In genomic region chr10:23203885-23204284, GRCm38 (mm10) we compare ENCODE assay signal across 14 mouse cellular contexts.
DNase-seq lines count a peak whose midpoint lies in the region; ATAC-seq and TF ChIP-seq lines count a peak whose summit lies in the region.
"Had no signal": no experiment of that assay in that cellular context is flagged by ENCODE, and none has a peak within 500 bp of the region (broad histone marks: within the 10 kb centered on the region; RNA-seq: fewer than 3 reads in every experiment).

No protein-coding gene starts in this region.

- no peak for DNase-seq in embryonic facial prominence, embryonic 10.5 days (ENCODE audit: low spot score)
- peak; percentile 15 to 21 for DNase-seq in left cerebral cortex, adult 2 months (ENCODE audit: extremely low spot score in 1 of 2, low spot score in 2 of 2)
- no peak for DNase-seq in left cerebral cortex, adult 11 months (ENCODE audit: low spot score)
- peak; percentile 2 for DNase-seq in MEL (ENCODE audit: low read depth, low spot score)
- DNase-seq in layer of hippocampus, adult 2 months (ENCODE audit: low spot score in 2 of 2), result peak; percentile 23 to 58
- DNase-seq: cerebellum, postnatal 25 days; kidney, postnatal 10 days; liver, embryonic 13.5 days had no signal

- no peaks in the 10 kb centered on the region for H3K9me3 ChIP-seq in embryonic facial prominence, embryonic 12.5 days
- no peaks in the 10 kb centered on the region for H3K9me3 ChIP-seq in embryonic facial prominence, embryonic 10.5 days
- H3K9me3 ChIP-seq in MEL (replicated peaks; ENCODE audit: insufficient read depth, low read length), result no peaks in the 10 kb centered on the region
- H3K9me3 ChIP-seq in midbrain, embryonic 13.5 days, result no peaks in the 10 kb centered on the region
- H3K9me3 ChIP-seq: liver, embryonic 13.5 days had no signal

- H3K4me3 ChIP-seq in embryonic facial prominence, embryonic 12.5 days, result no peak overlapping the region
- H3K4me3 ChIP-seq in embryonic facial prominence, embryonic 10.5 days, result no peak overlapping the region
- no peak overlapping the region for H3K4me3 ChIP-seq in left cerebral cortex, adult 2 months
- no peak overlapping the region for H3K4me3 ChIP-seq in MEL (ENCODE audit: control insufficient read depth in 1 of 2, insufficient read depth in 1 of 2, low read depth in 2 of 2, low read length in 2 of 2)
- H3K4me3 ChIP-seq in layer of hippocampus, adult 2 months, result no peak overlapping the region
- H3K4me3 ChIP-seq in midbrain, embryonic 13.5 days (replicated peaks), result no peak overlapping the region
- H3K4me3 ChIP-seq: liver, embryonic 13.5 days had no signal

- no peak for TF ChIP-seq EP300 in MEL (IDR thresholded peaks at IDR 0.05; ENCODE audit: low read depth in 1 of 2, low read length in 2 of 2)

- no peaks in the 10 kb centered on the region for H3K27me3 ChIP-seq in embryonic facial prominence, embryonic 12.5 days
- H3K27me3 ChIP-seq in embryonic facial prominence, embryonic 10.5 days (replicated peaks; ENCODE audit: low read depth, poor library complexity, severe bottlenecking), result no peaks in the 10 kb centered on the region
- no peaks in the 10 kb centered on the region for H3K27me3 ChIP-seq in MEL (ENCODE audit: control insufficient read depth in 1 of 2, insufficient read depth in 2 of 2, low read length in 2 of 2)
- H3K27me3 ChIP-seq in midbrain, embryonic 13.5 days, result no peaks in the 10 kb centered on the region
- H3K27me3 ChIP-seq: CH12.LX; liver, embryonic 13.5 days had no signal

- intact Hi-C loops in left cerebral cortex, adult 2 months (cut with DNase I), result no loop called here

- no peak for TF ChIP-seq POLR2A in MEL (IDR thresholded peaks at IDR 0.05; ENCODE audit: control insufficient read depth in 1 of 2, insufficient read depth in 1 of 2, low read depth in 1 of 2, low read length in 2 of 2, poor library complexity in 1 of 2)

- no peak for TF ChIP-seq RAD21 in MEL (IDR thresholded peaks at IDR 0.05; ENCODE audit: low read depth, low read length)

- H3K4me2 ChIP-seq in embryonic facial prominence, embryonic 12.5 days (replicated peaks), result no peak overlapping the region
- H3K4me2 ChIP-seq in midbrain, embryonic 13.5 days (replicated peaks), result no peak overlapping the region
- H3K4me2 ChIP-seq: heart, embryonic 11.5 days; liver, embryonic 13.5 days had no signal

- H3K36me3 ChIP-seq in embryonic facial prominence, embryonic 12.5 days, result no peaks in the 10 kb centered on the region
- no peaks in the 10 kb centered on the region for H3K36me3 ChIP-seq in embryonic facial prominence, embryonic 10.5 days (replicated peaks)
- H3K36me3 ChIP-seq in MEL (ENCODE audit: control insufficient read depth in 1 of 2, insufficient read depth in 2 of 2, low read length in 2 of 2), result no peaks in the 10 kb centered on the region
- no peaks in the 10 kb centered on the region for H3K36me3 ChIP-seq in midbrain, embryonic 13.5 days
- H3K36me3 ChIP-seq: liver, embryonic 13.5 days had no signal

- H3K27ac ChIP-seq in embryonic facial prominence, embryonic 12.5 days, result 0 out of 2 replicates have a peak overlapping the region, but pooled peaks have one; percentile 17
- no peak overlapping the region for H3K27ac ChIP-seq in embryonic facial prominence, embryonic 10.5 days (replicated peaks)
- no peak overlapping the region for H3K27ac ChIP-seq in left cerebral cortex, adult 2 months
- no peak overlapping the region for H3K27ac ChIP-seq in MEL (ENCODE audit: control insufficient read depth, low read depth, low read length)
- H3K27ac ChIP-seq in layer of hippocampus, adult 2 months, result no peak overlapping the region
- H3K27ac ChIP-seq in midbrain, embryonic 13.5 days, result no peak overlapping the region
- H3K27ac ChIP-seq: liver, embryonic 13.5 days had no signal

- ATAC-seq in embryonic facial prominence, embryonic 12.5 days (ENCODE audit: insufficient number of reproducible peaks, insufficient read depth, low FRiP score, low TSS enrichment), result no peak
- ATAC-seq in erythroblast, adult 5-6 weeks (replicated peaks; ENCODE audit: low FRiP score, poor library complexity, severe bottlenecking), result no peak
- no peak for ATAC-seq in midbrain, embryonic 13.5 days
- ATAC-seq: hindbrain, embryonic 16.5 days had no signal

- no peak for TF ChIP-seq CTCF in left cerebral cortex, adult 2 months (IDR thresholded peaks at IDR 0.05)
- no peak for TF ChIP-seq CTCF in MEL (IDR thresholded peaks at IDR 0.05 in 2 of 3, conservative IDR thresholded peaks at IDR 0.05 in 1 of 3; ENCODE audit: control insufficient read depth in 1 of 3, insufficient read depth in 1 of 3, low read depth in 2 of 3, low read length in 3 of 3, poor library complexity in 1 of 3, severe bottlenecking in 1 of 3)
- TF ChIP-seq CTCF in layer of hippocampus, adult 2 months (conservative IDR thresholded peaks at IDR 0.05), result no peak

- peaks cover 11% of the 10 kb centered on the region for H3K4me1 ChIP-seq in embryonic facial prominence, embryonic 12.5 days
- peaks cover 26% of the 10 kb centered on the region for H3K4me1 ChIP-seq in embryonic facial prominence, embryonic 10.5 days
- H3K4me1 ChIP-seq in MEL (ENCODE audit: control insufficient read depth in 1 of 2, insufficient read depth in 2 of 2, low read length in 2 of 2), result no peaks in the 10 kb centered on the region
- no peaks in the 10 kb centered on the region for H3K4me1 ChIP-seq in midbrain, embryonic 13.5 days (replicated peaks)
- H3K4me1 ChIP-seq: liver, embryonic 13.5 days had no signal

- no peaks in the 10 kb centered on the region for H3K79me2 ChIP-seq in MEL (ENCODE audit: control insufficient read depth, insufficient read depth, low read length, poor library complexity)

- 67% methylated on average over 4 of the region's 4 CpGs for WGBS in embryonic facial prominence, embryonic 12.5 days
- WGBS in embryonic facial prominence, embryonic 10.5 days, result 82% methylated on average over 4 of the region's 4 CpGs
- 51% methylated on average over 4 of the region's 4 CpGs for WGBS in midbrain, embryonic 13.5 days

- no peak overlapping the region for H3K9ac ChIP-seq in embryonic facial prominence, embryonic 12.5 days
- no peak overlapping the region for H3K9ac ChIP-seq in MEL (ENCODE audit: control insufficient read depth, low read depth, low read length, poor library complexity, severe bottlenecking)
- H3K9ac ChIP-seq in midbrain, embryonic 13.5 days (replicated peaks), result no peak overlapping the region
- H3K9ac ChIP-seq: liver, embryonic 13.5 days had no signal

TF ChIP-seq in MEL, 35 proteins besides CTCF, POLR2A, EP300 and RAD21:
- TF ChIP-seq HCFC1 (IDR thresholded peaks at IDR 0.05; ENCODE audit: low read depth, low read length), result no peak

Comparison
In these comparisons a context has a peak if more than half of its experiments do, and no peak if none do; other contexts are left out.
1. DNase-seq: peak in left cerebral cortex, adult 2 months (2 of 2), MEL (single experiment) and layer of hippocampus, adult 2 months (2 of 2); none in embryonic facial prominence, embryonic 10.5 days (single experiment) and left cerebral cortex, adult 11 months (single experiment).